Mouse (Mus musculus) neural tube, embryonic 11.5 days (tissue): ENCODE measurements around the gene Rmnd1. TPM values are rescaled to one million over a fixed set of nuclear protein-coding genes. Genes with fewer than 3 reads are reported as not detected.

Experiments
- ATAC-seq: fragments of 200-750 bp; cut with Nextera tagmentation; 2 replicates; pipeline ENCODE4 v1.8.0; 2017; ENCODE audit warnings: moderate number of reproducible peaks, mild to moderate bottlenecking, moderate TSS enrichment, moderate library complexity; ENCODE audit not compliant: insufficient read depth, low FRiP score, low TSS enrichment
- DNase-seq: peaks from one replicate; pipeline ENCODE4 v3.0.0-alpha.2; 2015; ENCODE audit warnings: low spot score
- H3K27ac ChIP-seq: fragments of 300-500 bp; sonication (generic); 2 replicates; pipeline ENCODE4 v1.5.1; 2014; ENCODE audit warnings: low read depth, mild to moderate bottlenecking, low read length
- H3K27me3 ChIP-seq: fragments of 300-500 bp; sonication (generic); 2 replicates; pipeline ENCODE4 v1.6.1; 2014; ENCODE audit warnings: mild to moderate bottlenecking, low read length, mixed read lengths; ENCODE audit not compliant: control insufficient read depth, insufficient read depth
- H3K36me3 ChIP-seq: fragments of 300-500 bp; sonication (generic); 2 replicates; pipeline ENCODE4 v1.6.1; 2014; ENCODE audit warnings: mild to moderate bottlenecking, low read length, moderate library complexity, mixed read lengths; ENCODE audit not compliant: control insufficient read depth, insufficient read depth
- H3K4me1 ChIP-seq: fragments of 300-500 bp; sonication (generic); 2 replicates; pipeline ENCODE4 v1.6.1; 2014; ENCODE audit warnings: low read length, mixed read lengths; ENCODE audit not compliant: control insufficient read depth, insufficient read depth
- H3K4me2 ChIP-seq: fragments of 300-500 bp; sonication (generic); 2 replicates; pipeline ENCODE4 v1.6.1; 2014; ENCODE audit warnings: low read depth, mild to moderate bottlenecking, moderate library complexity
- H3K4me3 ChIP-seq: fragments of 300-500 bp; sonication (generic); 2 replicates; pipeline ENCODE4 v1.5.1; 2014; ENCODE audit warnings: low read depth, low read length
- H3K9ac ChIP-seq: fragments of 300-500 bp; sonication (generic); 2 replicates; pipeline ENCODE4 v1.6.1; 2014; ENCODE audit warnings: mild to moderate bottlenecking, low read length
- H3K9me3 ChIP-seq: fragments of 300-500 bp; sonication (generic); 2 replicates; pipeline ENCODE4 v1.6.1; 2016; ENCODE audit warnings: low read length; ENCODE audit not compliant: control insufficient read depth
- WGBS: fragments of 180-500 bp; shearing (Covaris S2); extraction: QIAGEN DNeasy Blood & Tissue Kit; methylation state at CpG from one replicate; pipeline ENCODE4 v1.1.7; 2014; 5-methylcytosine and 5-hydroxymethylcytosine counted together
- polyA plus RNA-seq: library from polyadenylated mRNA; unstranded; fragments of >200 nt; fragmentation: Nextera tagmentation; extraction: Ambion mirVana; gene quantifications from 2 replicates; pipeline ENCODE4 v1.2.1, GENCODE M21; 2014

Rmnd1 gene
- polyA plus RNA-seq, 1 experiment from 2014 or later: 47.6 TPM

- H3K36me3 ChIP-seq: peaks cover 9% of the 10 kb centered on the region
- no peak overlapping the region for H3K27ac ChIP-seq
- 89% methylated on average over 4 of the region's 4 CpGs for WGBS
- H3K9ac ChIP-seq: no peak overlapping the region
- H3K4me3 ChIP-seq: no peak overlapping the region
- no peak overlapping the region for H3K4me2 ChIP-seq
- no peaks in the 10 kb centered on the region for H3K9me3 ChIP-seq
- H3K27me3 ChIP-seq: no peaks in the 10 kb centered on the region
- DNase-seq (no peak), ATAC-seq (no peak)
- H3K4me1 ChIP-seq: no peaks in the 10 kb centered on the region
Measured at GRCm38 (mm10) chr10:4374734-4375133, 57.5 kb downstream of the Rmnd1 start.

GRCm38 (mm10) chr10:4374239-4374638 lies 57.9 kb downstream of the Rmnd1 start:
- no peaks in the 10 kb centered on the region for H3K4me1 ChIP-seq
- ATAC-seq: no peak
- DNase-seq: no peak
- H3K9ac ChIP-seq: no peak overlapping the region
- no peak overlapping the region for H3K4me3 ChIP-seq
- no peaks in the 10 kb centered on the region for H3K9me3 ChIP-seq
- H3K36me3 ChIP-seq: peaks cover 9% of the 10 kb centered on the region
- no peak overlapping the region for H3K27ac ChIP-seq
- H3K27me3 ChIP-seq: no peaks in the 10 kb centered on the region
- WGBS: 93% methylated on average over 7 of the region's 7 CpGs
- H3K4me2 ChIP-seq: no peak overlapping the region

- no peaks in the 10 kb centered on the region for H3K27me3 ChIP-seq
- H3K4me1 ChIP-seq: no peaks in the 10 kb centered on the region
- H3K27ac ChIP-seq: no peak overlapping the region
- no peaks in the 10 kb centered on the region for H3K9me3 ChIP-seq
- WGBS: 73% methylated on average over 4 of the region's 4 CpGs
- H3K36me3 ChIP-seq: peaks cover 12% of the 10 kb centered on the region
- H3K4me2 ChIP-seq: no peak overlapping the region
- no peak overlapping the region for H3K4me3 ChIP-seq
- H3K9ac ChIP-seq: no peak overlapping the region
- DNase-seq (no peak), ATAC-seq (no peak)
Measured at GRCm38 (mm10) chr10:4373558-4373957, 58.6 kb downstream of the Rmnd1 start.

- DNase-seq (no peak), ATAC-seq (no peak)
- H3K27ac ChIP-seq: no peak overlapping the region
- H3K36me3 ChIP-seq: peaks cover 12% of the 10 kb centered on the region
- no peaks in the 10 kb centered on the region for H3K9me3 ChIP-seq
- no peaks in the 10 kb centered on the region for H3K27me3 ChIP-seq
- no peak overlapping the region for H3K4me2 ChIP-seq
- 55% methylated on average over 5 of the region's 5 CpGs for WGBS
- no peak overlapping the region for H3K4me3 ChIP-seq
- H3K9ac ChIP-seq: no peak overlapping the region
- H3K4me1 ChIP-seq: no peaks in the 10 kb centered on the region
Measured at GRCm38 (mm10) chr10:4372011-4372410, 60.2 kb downstream of the Rmnd1 start.

GRCm38 (mm10) chr10:4370105-4370504 lies 62.1 kb downstream of the Rmnd1 start:
- Histone ChIP-seq H3K27ac (no peak overlapping the region), H3K9ac (no peak overlapping the region), H3K4me3 (no peak overlapping the region), H3K36me3 (peaks cover 12% of the 10 kb centered on the region), H3K9me3 (no peaks in the 10 kb centered on the region), H3K4me1 (no peaks in the 10 kb centered on the region), H3K4me2 (no peak overlapping the region), H3K27me3 (no peaks in the 10 kb centered on the region)
- no peak for ATAC-seq
- no peak for DNase-seq
- 97% methylated on average over 11 of the region's 11 CpGs for WGBS

GRCm38 (mm10) chr10:4364618-4365017 lies 67.6 kb downstream of the Rmnd1 start:
- WGBS: 93% methylated on average over 3 of the region's 3 CpGs
- H3K9ac ChIP-seq: no peak overlapping the region

GRCm38 (mm10) chr10:4357435-4357834 lies 74.8 kb downstream of the Rmnd1 start:
- H3K9me3 ChIP-seq: no peaks in the 10 kb centered on the region
- H3K27me3 ChIP-seq: no peaks in the 10 kb centered on the region
- H3K4me2 ChIP-seq: no peak overlapping the region
- peaks cover 8% of the 10 kb centered on the region for H3K36me3 ChIP-seq
- WGBS: 92% methylated on average over 10 of the region's 10 CpGs
- ATAC-seq (no peak), DNase-seq (no peak)
- no peak overlapping the region for H3K27ac ChIP-seq
- no peaks in the 10 kb centered on the region for H3K4me1 ChIP-seq
- H3K4me3 ChIP-seq: no peak overlapping the region
- no peak overlapping the region for H3K9ac ChIP-seq

More at GRCm38 (mm10) chr10:4364618-4365017, 67.6 kb downstream of the Rmnd1 start:
- Histone ChIP-seq H3K27me3 (no peaks in the 10 kb centered on the region), H3K4me1 (no peaks in the 10 kb centered on the region), H3K27ac (no peak overlapping the region), H3K36me3 (peaks cover 4% of the 10 kb centered on the region), H3K4me2 (no peak overlapping the region), H3K4me3 (no peak overlapping the region), H3K9me3 (no peaks in the 10 kb centered on the region)
- DNase-seq (no peak), ATAC-seq (no peak)

DNA sequence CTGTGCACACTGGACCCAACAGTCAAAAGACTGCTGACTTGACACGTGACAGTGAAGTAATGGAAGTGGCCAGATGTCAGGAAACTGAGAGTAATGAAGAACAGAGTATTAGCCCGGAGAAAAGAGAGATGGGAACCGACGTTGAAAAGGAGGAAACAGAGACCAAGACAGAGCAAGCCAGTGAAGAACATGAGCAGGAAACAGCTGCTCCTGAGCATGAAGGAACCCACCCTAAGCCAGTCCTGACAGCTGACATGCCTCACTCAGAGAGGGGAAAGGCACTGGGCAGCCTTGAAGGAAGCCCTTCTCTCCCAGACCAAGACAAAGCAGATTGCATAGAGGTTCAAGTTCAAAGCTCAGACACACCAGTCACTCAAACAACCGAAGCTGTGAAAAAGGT lies 75.5 kb downstream of the Rmnd1 start:
- H3K36me3 ChIP-seq: peaks cover 8% of the 10 kb centered on the region
- H3K27me3 ChIP-seq: no peaks in the 10 kb centered on the region
- no peaks in the 10 kb centered on the region for H3K9me3 ChIP-seq
- ATAC-seq (no peak), DNase-seq (no peak)
- no peak overlapping the region for H3K27ac ChIP-seq
- H3K9ac ChIP-seq: no peak overlapping the region
- no peak overlapping the region for H3K4me3 ChIP-seq
- WGBS: 86% methylated on average over 5 of the region's 5 CpGs
- H3K4me2 ChIP-seq: no peak overlapping the region
- no peaks in the 10 kb centered on the region for H3K4me1 ChIP-seq

DNA sequence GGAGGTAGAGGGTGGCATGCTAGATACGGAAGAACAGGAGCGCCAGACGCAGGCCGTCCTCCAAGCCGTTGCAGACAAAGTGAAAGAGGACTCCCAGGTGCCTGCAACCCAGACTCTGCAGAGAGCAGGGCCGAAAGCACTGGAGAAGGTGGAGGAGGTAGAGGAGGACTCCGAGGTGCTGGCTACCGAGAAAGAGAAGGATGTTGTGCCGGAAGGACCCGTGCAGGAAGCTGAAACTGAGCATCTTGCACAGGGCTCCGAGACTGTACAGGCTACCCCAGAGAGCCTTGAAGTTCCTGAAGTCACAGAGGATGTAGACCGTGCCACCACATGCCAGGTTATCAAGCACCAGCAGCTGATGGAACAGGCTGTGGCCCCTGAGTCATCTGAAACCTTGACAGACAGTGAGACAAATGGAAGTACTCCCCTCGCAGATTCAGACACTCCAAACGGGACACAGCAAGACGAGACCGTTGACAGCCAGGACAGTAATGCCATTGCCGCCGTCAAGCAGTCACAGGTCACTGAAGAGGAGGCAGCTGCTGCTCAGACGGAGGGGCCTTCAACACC lies 76.2 kb downstream of the Rmnd1 start:
- Histone ChIP-seq H3K4me3 (no peak overlapping the region), H3K36me3 (peaks cover 8% of the 10 kb centered on the region), H3K27me3 (no peaks in the 10 kb centered on the region), H3K27ac (no peak overlapping the region), H3K4me1 (no peaks in the 10 kb centered on the region), H3K9ac (no peak overlapping the region), H3K4me2 (no peak overlapping the region), H3K9me3 (no peaks in the 10 kb centered on the region)
- DNase-seq (no peak), ATAC-seq (no peak)
- 88% methylated on average over 19 of the region's 19 CpGs for WGBS
